Mouse (Mus musculus) layer of hippocampus, adult 2 months (tissue): ENCODE measurements at regions not wholly inside any gene's neighbourhood (a gene's known extent, or its start where the extent isn't known, plus 50 kb on each side); places are given as distances from the start of the nearest gene placed in this dataset.

Source experiments
- DNase-seq, 2 experiments: peaks; one replicate each; pipeline ENCODE4 v3.0.0; 2022; ENCODE audit warnings: low spot score in 2 of 2
- H3K27ac ChIP-seq: fragments of 200-600 bp; 2 replicates; pipeline ENCODE4 v1.8.1; 2022
- H3K4me3 ChIP-seq: fragments of 200-600 bp; 2 replicates; pipeline ENCODE4 v1.8.1; 2022; ENCODE audit warnings: mild to moderate bottlenecking
- CTCF ChIP-seq: fragments of 200-600 bp; conservative IDR thresholded peaks from 2 replicates; pipeline ENCODE4 v1.8.1; 2022; ENCODE audit warnings: antibody characterized with exemption, mild to moderate bottlenecking, moderate library complexity

DNA sequence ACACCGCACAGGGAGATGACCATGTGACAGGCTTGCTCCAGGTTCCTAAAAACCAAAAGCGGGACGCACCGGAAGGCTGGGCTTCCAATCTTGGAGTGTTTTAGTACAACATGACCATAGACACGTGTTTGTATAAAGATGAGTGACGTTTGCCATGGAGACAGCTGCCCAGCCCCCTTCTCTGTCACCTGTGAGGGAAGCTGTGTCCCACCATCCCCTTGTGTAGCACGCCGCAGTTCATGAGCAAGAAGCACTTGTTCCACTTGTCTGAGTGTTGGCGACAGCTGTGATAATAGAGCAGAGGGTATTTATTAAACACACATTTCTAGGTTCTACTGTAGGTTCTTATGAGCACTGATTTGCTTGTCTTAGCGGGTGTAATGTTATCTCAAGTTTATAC, 131.7 kb upstream of the Slc38a2 start:
- no peak for TF ChIP-seq CTCF
- DNase-seq = no peak
- H3K27ac ChIP-seq = no peak overlapping the region
- H3K4me3 ChIP-seq = no peak overlapping the region

DNA sequence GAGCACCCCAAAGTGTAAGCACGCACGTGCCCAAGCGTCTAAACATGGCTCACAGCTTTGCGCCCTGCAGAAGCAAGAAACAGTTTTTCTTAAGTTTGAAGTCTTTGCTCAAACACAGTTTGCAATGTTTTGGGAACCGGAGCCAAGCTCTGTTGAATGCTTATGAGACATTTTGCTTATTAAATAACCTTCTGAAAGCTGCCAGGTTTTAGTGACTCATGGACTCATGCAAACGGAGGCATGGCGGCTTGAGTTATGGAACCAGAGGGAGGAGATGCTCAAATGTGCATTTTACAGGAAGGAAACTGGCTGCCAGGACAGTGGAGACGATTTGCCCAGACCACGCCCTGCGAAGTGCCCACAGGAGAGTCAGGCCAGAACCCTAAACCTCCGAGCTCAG, 131.0 kb upstream of the Slc38a2 start:
- TF ChIP-seq CTCF = no peak
- DNase-seq = peak; percentile 20 to 36
- Histone ChIP-seq H3K4me3 (no peak overlapping the region), H3K27ac (no peak overlapping the region)

DNA sequence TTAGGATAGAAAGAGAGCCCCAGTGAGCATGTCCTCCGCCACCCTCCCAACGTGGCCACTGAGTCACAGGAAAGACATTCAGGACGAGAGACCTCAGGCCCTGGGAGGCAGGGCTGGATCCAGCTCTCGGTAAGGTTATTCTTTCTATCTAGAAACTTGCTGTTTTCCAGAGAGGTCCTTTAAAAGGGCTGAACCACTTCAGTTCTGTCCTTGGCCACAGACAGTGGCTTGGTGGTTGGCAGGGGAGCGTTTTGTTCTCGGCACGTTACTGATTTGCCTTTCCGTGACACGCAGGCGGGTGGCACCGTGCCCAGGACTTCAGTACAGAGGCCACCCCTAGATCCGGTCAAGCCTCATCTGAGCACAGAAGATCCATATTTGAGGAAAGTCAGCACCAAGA, 130.4 kb upstream of the Slc38a2 start:
- no peak overlapping the region for H3K27ac ChIP-seq
- no peak overlapping the region for H3K4me3 ChIP-seq
- TF ChIP-seq CTCF = no peak
- no peak for DNase-seq

DNA sequence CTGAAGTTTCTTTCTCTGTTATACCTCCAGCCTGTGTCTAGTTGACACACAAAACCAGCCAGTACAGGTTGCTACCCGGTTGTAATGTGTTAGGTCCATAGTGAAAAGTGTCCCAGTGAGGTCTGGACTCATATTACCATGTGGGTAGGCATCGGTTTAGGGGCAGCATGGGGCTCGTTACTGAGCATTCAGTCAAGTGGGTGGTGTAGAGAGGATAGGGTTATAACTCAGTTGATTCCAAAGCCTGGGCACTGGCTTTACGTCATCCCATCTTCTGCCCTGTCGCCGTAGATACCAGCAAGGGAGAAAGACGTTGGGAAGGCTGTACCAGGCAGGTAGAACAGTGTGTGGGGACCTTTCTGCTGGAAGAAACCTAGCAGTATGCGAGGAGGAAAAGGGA, 129.2 kb upstream of the Slc38a2 start:
- TF ChIP-seq CTCF = no peak

DNA sequence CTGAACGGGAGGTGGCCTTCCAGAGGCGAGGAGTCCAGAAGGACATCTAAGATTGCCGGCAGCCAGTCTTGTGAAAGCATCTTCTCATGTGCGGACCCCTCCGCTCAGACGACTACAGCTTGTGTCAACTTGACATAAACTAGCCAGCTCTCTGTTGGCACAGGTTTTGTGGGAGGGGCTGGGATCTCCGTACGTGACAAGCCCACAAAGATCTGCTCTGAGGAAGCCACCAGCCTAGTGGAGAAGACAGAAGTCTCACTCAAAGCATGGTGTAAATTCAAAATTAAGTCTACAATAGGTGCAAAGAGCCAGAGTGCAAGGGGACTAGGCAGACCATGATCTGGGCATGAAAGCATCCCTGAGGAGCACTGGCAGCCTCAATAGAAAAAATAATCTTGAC, 128.4 kb upstream of the Slc38a2 start:
- no peak for DNase-seq
- Histone ChIP-seq H3K4me3 (no peak overlapping the region), H3K27ac (no peak overlapping the region)
- TF ChIP-seq CTCF = no peak

More for the DNA sequence above, 129.2 kb upstream of the Slc38a2 start:
- H3K4me3 ChIP-seq = no peak overlapping the region
- no peak for DNase-seq
- no peak overlapping the region for H3K27ac ChIP-seq

DNA sequence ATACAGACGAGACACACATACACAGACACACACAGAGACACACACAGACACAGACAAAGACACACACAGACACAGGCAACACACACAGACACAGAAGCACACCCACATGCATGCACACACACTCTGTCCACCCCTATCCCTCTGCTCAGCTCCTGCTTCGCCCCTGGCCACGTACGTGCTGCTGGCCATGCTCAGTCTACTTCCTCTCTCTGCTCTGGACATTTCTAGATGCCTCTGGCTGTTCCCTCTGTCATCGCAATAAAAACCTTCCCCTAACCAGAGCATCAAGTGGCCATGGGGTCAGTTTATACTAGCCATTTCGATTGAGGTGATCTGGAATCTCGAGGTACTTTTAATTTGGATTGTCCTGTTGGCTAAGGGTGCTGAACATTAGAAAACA, 118.9 kb upstream of the Slc38a2 start:
- TF ChIP-seq CTCF = no peak
- H3K4me3 ChIP-seq = no peak overlapping the region
- DNase-seq = no peak
- H3K27ac ChIP-seq = no peak overlapping the region

DNA sequence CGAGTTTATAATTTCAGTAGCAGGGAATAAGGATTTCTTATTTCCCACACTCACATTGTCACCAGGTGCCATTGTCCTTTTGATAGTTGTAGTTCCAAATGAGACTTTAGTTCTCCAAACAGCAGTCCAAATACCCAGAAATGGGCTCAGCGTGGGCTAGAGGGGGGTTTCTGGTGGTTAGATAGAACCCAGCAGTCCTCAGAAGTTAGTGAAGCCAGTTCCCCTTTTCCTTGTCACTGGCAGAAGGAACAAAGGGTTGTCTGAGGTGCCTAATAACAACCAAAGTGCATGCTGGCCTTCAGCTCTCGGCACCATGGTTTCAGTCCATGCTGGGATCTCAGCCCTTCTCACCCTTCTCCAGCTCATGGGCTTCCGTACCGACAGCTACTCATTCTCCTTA, 118.1 kb upstream of the Slc38a2 start:
- no peak for TF ChIP-seq CTCF
- no peak for DNase-seq
- Histone ChIP-seq H3K4me3 (no peak overlapping the region), H3K27ac (no peak overlapping the region)

DNA sequence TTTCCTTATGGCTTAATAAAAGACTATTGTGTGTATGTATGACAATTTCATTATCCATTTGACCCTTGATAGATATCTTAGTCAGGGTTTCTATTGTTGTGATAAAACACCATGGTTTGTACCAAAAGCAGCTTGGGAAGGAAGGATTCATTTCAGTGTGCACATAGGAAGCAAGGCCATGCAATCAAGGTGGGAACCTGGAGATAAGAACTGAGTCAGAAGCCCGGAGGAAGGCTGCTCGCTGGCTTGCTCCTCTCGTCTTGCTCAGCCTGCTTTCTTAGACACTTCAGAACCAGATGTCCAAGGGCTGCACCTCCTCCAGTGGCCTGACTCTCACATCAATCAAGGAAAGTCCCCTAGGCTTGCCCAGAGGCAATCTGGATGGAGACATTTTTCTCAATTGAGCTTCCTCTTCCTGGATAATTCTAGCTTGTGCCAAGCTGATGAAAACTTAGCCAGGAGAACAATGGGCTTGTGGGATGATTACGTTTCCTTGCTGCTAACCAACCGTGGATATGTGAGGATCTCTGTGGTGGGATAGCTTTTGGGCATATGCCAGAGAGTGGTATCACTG, 117.6 kb upstream of the Slc38a2 start:
- H3K27ac ChIP-seq = no peak overlapping the region
- DNase-seq = no peak
- TF ChIP-seq CTCF = no peak

DNA sequence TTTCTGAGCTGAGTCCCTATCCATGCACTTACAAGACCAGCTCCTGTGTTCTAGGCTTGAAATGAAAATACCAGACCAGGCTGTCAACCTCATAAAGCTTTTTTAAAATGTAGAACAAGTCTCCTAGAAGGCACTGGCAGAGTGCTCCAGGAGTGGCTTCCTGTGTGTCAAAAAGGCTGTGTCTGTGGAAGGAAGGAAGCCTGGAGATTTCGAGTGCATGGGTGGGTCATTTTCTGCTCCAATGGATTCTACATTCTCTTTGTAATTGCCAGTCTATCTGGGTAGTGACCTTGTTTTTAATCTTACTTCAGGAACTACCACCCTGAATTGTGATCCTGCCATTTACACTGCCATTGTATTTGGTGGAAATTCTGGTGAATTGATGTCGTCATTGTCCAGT, 113.9 kb upstream of the Slc38a2 start:
- Histone ChIP-seq H3K4me3 (no peak overlapping the region), H3K27ac (no peak overlapping the region)
- no peak for TF ChIP-seq CTCF
- DNase-seq = no peak

More for the DNA sequence above, 117.6 kb upstream of the Slc38a2 start:
- H3K4me3 ChIP-seq = no peak overlapping the region

DNA sequence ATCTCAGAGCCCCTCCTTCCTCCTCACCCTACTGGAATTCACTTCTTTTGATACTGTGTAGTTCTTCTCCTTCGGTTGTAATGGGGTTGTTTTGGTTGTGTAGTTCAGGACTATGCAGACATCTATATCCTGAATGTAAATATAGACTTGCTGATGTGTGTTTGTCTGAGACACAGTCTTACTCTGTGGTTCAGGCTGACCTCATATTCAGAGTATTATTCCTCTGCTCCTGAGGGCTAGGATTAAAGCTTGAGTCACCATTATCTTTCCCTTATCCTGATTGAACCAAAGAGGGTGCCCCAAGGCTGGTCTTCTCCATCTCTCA, 103.2 kb upstream of the Slc38a2 start:
- Histone ChIP-seq H3K4me3 (no peak overlapping the region), H3K27ac (no peak overlapping the region)
- TF ChIP-seq CTCF = no peak
- DNase-seq = no peak

DNA sequence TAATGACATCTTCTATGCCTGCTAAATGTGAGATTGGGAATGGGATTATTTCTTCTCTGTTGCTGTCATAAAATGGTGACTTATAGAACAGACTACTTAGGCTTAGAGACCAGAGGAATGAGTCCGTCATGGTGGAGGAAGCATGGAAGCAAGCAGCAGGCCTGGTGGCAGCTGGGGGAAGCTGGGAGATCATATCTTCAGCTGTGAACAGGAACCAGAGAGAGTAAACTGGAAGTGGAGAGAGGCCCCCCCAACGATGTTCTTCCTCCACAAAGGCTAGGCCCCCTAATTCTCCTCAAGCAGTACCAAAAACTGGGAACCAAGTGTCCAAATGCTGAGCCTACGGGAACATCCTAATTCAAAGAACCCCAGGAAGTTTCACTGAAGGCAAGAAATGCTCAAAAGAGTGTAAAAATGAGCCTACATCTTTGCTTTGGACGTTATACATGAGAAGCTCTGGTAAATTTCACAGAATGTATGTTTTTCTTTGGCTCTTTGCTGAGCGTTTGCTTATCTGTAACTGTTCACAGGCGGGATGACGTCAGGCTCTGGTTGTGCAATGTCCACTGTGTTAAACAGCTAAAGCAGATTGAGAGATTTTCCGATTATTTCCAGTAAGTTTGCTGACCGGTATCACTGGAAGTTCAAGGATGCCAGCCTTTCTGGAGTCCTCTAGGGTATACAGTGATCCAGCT, 102.7 kb upstream of the Slc38a2 start:
- no peak overlapping the region for H3K4me3 ChIP-seq
- no peak overlapping the region for H3K27ac ChIP-seq
- no peak for TF ChIP-seq CTCF
- no peak for DNase-seq

DNA sequence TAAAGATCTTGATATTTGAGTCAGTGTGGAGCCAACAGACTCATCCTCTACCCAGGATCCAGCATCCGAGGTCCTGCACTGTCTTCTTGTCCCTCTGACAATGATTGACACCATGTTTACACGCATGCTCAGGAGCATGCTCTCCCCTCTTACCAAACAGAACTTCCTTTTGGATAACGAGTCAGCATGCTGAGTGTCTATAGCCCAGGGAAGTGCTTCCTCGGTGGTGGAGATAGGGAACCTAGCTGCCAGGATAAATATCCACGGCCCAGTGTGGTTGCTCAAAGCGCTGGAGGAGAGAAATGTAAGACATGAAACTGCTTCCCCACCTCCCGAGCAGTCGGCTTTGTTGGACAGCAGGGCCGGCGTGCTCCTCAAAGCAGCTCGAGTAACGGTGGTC, 99.7 kb upstream of the Slc38a2 start:
- Histone ChIP-seq H3K4me3 (no peak overlapping the region), H3K27ac (no peak overlapping the region)
- TF ChIP-seq CTCF = no peak
- no peak for DNase-seq

DNA sequence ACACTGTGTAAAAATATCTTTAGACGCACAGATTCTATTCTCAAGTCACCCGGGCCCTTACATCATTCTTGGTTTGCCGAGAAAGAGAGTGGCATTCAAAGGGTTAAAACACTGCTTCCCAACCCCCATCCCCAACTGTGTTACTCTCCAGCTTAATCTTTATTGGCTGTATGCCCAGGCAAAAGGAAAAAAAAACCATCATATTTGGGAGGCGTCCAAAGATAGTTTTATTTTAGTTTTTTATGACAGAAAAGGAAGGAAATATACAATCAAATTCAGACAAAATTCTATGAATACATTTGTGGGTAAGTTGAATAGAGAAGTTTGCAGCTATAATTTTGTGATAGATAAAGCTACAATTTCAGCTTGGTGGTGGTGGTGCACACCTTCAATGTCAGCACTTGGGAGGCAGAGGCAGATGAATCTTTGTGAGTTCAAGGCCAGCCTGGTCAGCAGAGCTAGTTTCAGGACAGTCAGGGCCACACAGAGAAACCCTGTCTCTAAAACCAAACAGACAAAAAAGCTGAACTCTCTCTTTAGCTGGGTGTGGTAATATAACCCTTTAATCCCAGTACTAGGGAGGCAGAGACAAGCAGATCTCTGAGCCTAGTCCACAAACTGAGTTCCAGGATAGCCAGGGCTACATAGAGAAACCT, 98.2 kb upstream of the Slc38a2 start:
- peak in 1 of 2 experiments; percentile 14 for DNase-seq
- Histone ChIP-seq H3K27ac (no peak overlapping the region), H3K4me3 (no peak overlapping the region)
- TF ChIP-seq CTCF = no peak

DNA sequence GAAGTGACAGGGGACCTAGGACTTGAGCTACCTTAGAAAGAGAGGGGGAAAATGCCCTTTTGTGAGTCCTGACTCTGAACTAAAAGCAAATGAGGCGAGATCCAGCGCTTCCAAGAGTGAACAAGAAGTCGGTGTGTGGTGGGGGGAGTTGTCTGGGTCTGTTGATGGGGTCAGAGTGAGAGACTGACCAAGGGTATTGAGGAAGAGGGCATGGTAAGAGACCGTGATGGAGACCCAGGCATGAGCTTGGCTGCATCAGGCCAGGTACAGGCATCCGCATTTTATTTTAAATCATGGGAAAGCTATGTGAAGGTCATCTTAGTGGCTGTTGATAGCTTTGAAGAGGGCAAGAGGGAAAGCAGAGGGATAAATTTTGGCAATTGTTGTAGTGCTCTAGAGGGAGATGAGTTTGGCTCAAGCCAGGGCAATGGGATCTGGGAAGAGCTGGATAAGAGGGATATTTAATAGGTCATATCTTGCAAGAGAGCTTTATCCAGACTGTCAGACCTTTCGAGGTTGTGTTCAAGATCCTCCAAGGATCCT, 94.7 kb upstream of the Slc38a2 start:
- no peak overlapping the region for H3K4me3 ChIP-seq
- H3K27ac ChIP-seq = no peak overlapping the region
- no peak for DNase-seq
- no peak for TF ChIP-seq CTCF
